Mouse (Mus musculus) cerebellum, adult 9-10 months (tissue): ENCODE data around the gene Ptpn14.

Source experiments
- DNase-seq: peaks from one replicate; pipeline ENCODE4 v3.0.0; 2022

The Ptpn14 gene

GRCm38 (mm10) chr1:189817089-189817488 lies 89.0 kb downstream of the Ptpn14 start:
- DNase-seq, result no peak

GRCm38 (mm10) chr1:189817810-189818209 lies 89.7 kb downstream of the Ptpn14 start:
- DNase-seq, result no peak

GRCm38 (mm10) chr1:189820111-189820510 lies 92.0 kb downstream of the Ptpn14 start:
- DNase-seq, result no peak

GRCm38 (mm10) chr1:189824436-189824835 lies 96.4 kb downstream of the Ptpn14 start:
- no peak for DNase-seq

- DNase-seq, result no peak
Measured at GRCm38 (mm10) chr1:189830391-189830790, 102.3 kb downstream of the Ptpn14 start.

- no peak for DNase-seq
Measured at GRCm38 (mm10) chr1:189830797-189831232, 102.7 kb downstream of the Ptpn14 start.

GRCm38 (mm10) chr1:189833351-189833750 lies 105.3 kb downstream of the Ptpn14 start:
- DNase-seq, result no peak

- no peak for DNase-seq
Measured at GRCm38 (mm10) chr1:189834166-189834565, 106.1 kb downstream of the Ptpn14 start.

- DNase-seq, result no peak
Measured at GRCm38 (mm10) chr1:189846319-189846718, 118.3 kb downstream of the Ptpn14 start.

- no peak for DNase-seq
Measured at GRCm38 (mm10) chr1:189849550-189849949, 121.5 kb downstream of the Ptpn14 start.

GRCm38 (mm10) chr1:189852051-189852450 lies 124.0 kb downstream of the Ptpn14 start:
- DNase-seq, result no peak

- no peak for DNase-seq
Measured at GRCm38 (mm10) chr1:189852456-189852855, 124.4 kb downstream of the Ptpn14 start.

GRCm38 (mm10) chr1:189854646-189855045 lies 126.6 kb downstream of the Ptpn14 start:
- DNase-seq, result no peak

- DNase-seq, result no peak
Measured at GRCm38 (mm10) chr1:189855739-189856138, 127.7 kb downstream of the Ptpn14 start.

- no peak for DNase-seq
Measured at GRCm38 (mm10) chr1:189858377-189858776, 130.3 kb downstream of the Ptpn14 start.

GRCm38 (mm10) chr1:189860112-189860941 lies 132.3 kb downstream of the Ptpn14 start:
- no peak for DNase-seq

- DNase-seq, result no peak
Measured at GRCm38 (mm10) chr1:189860942-189861315, 132.9 kb downstream of the Ptpn14 start.

GRCm38 (mm10) chr1:189863727-189864126 lies 135.7 kb downstream of the Ptpn14 start:
- DNase-seq, result no peak

- no peak for DNase-seq
Measured at GRCm38 (mm10) chr1:189864301-189864700, 136.2 kb downstream of the Ptpn14 start.

GRCm38 (mm10) chr1:189864846-189865560 lies 136.9 kb downstream of the Ptpn14 start:
- DNase-seq, result no peak

GRCm38 (mm10) chr1:189866621-189867020 lies 138.6 kb downstream of the Ptpn14 start:
- no peak for DNase-seq

GRCm38 (mm10) chr1:189867034-189867433 lies 139.0 kb downstream of the Ptpn14 start:
- DNase-seq, result no peak

- no peak for DNase-seq
Measured at GRCm38 (mm10) chr1:189867497-189867896, 139.4 kb downstream of the Ptpn14 start.

- DNase-seq, result no peak
Measured at GRCm38 (mm10) chr1:189868036-189868435, 140.0 kb downstream of the Ptpn14 start.
